Mouse (Mus musculus) spleen, adult 2 months (tissue): ENCODE data around the gene Lrmda. TPM values are rescaled to one million over a fixed set of nuclear protein-coding genes. Genes with fewer than 3 reads are reported as not detected.

Source experiments
- DNase-seq, 2 experiments: peaks; one replicate each; pipeline versions ENCODE4 v3.0.0 to v3.0.0-alpha.2; 2012 to 2021; ENCODE audit warnings: low spot score in 2 of 2, low read depth in 1 of 2
- H3K27ac ChIP-seq: fragments of 200-500 bp; 2 replicates; pipeline ENCODE4 v1.5.1; 2012; ENCODE audit warnings: low read length, inconsistent platforms; ENCODE audit not compliant: insufficient read depth
- H3K27me3 ChIP-seq: fragments of 200-500 bp; 2 replicates; pipeline ENCODE4 v1.6.1; 2012; ENCODE audit warnings: mild to moderate bottlenecking, moderate library complexity, low read length, inconsistent platforms; ENCODE audit not compliant: control insufficient read depth, insufficient read depth
- H3K36me3 ChIP-seq: fragments of 200-500 bp; 2 replicates; pipeline ENCODE4 v1.6.1; 2012; ENCODE audit warnings: mild to moderate bottlenecking, low read length, inconsistent platforms; ENCODE audit not compliant: control insufficient read depth, insufficient read depth
- H3K4me1 ChIP-seq: fragments of 200-500 bp; 2 replicates; pipeline ENCODE4 v1.6.1; 2011; ENCODE audit warnings: inconsistent platforms; ENCODE audit not compliant: control insufficient read depth, insufficient read depth, insufficient read length
- H3K4me3 ChIP-seq: fragments of 200-500 bp; 2 replicates; pipeline ENCODE4 v1.5.1; 2011; ENCODE audit warnings: mild to moderate bottlenecking, inconsistent platforms; ENCODE audit not compliant: insufficient read depth, insufficient read length; ENCODE audit errors: extremely low read depth
- CTCF ChIP-seq: fragments of 200-500 bp; IDR thresholded peaks from 2 replicates; pipeline ENCODE4 v1.5.1; 2011; ENCODE audit warnings: mild to moderate bottlenecking, inconsistent platforms; ENCODE audit not compliant: insufficient read depth, insufficient read length, insufficient replicate concordance; ENCODE audit errors: extremely low read depth
- POLR2A ChIP-seq: fragments of 200-500 bp; IDR thresholded peaks from 2 replicates; pipeline ENCODE4 v1.6.1; 2011; ENCODE audit warnings: low read depth, low read length, inconsistent platforms
- WGBS: fragments of 180-500 bp; shearing (Covaris S2); methylation state at CpG from one replicate; pipeline ENCODE4 v1.1.7; 2018; 5-methylcytosine and 5-hydroxymethylcytosine counted together
- polyA plus RNA-seq: library from polyadenylated mRNA; depleted of rRNA; stranded (reverse); fragments of >200 nt; gene quantifications from 2 replicates; pipeline ENCODE4 v1.2.3, GENCODE M21; 2012

Gene Lrmda
- polyA plus RNA-seq, 1 experiment: 0.37 TPM

DNA sequence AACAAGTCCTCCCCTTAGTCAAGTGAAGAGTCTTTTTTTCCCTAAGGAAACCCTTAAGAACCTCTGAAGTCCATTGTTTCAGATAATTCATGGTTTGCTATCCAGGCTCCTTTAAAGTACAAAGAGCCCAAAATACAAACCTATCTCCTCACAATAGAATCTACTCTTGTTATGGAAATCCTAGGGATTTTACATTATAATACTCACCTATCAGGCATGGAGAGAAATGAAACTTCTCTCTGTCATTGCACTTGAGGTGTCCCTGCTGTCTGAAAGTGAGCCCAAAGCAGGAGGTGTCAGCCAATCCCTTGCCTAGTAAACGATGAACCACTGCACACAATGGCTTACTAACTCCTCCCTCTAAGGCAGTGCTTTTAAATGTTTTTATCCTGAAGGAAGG, 39.2 kb downstream of the Lrmda start:
- Histone ChIP-seq H3K27ac (no peak overlapping the region), H3K4me3 (no peak overlapping the region), H3K27me3 (no peaks in the 10 kb centered on the region), H3K36me3 (no peaks in the 10 kb centered on the region), H3K4me1 (no peaks in the 10 kb centered on the region)
- TF ChIP-seq POLR2A: no peak
- no peak for TF ChIP-seq CTCF
- DNase-seq: no peak
- 69% methylated on average over 1 of the region's 1 CpGs for WGBS

- Histone ChIP-seq H3K36me3 (no peaks in the 10 kb centered on the region), H3K4me3 (no peak overlapping the region), H3K27me3 (no peaks in the 10 kb centered on the region), H3K4me1 (no peaks in the 10 kb centered on the region), H3K27ac (no peak overlapping the region)
- DNase-seq: no peak
- no peak for TF ChIP-seq POLR2A
- 82% methylated on average over 6 of the region's 6 CpGs for WGBS
Measured at GRCm38 (mm10) chr14:22059348-22059861, 39.9 kb downstream of the Lrmda start.

DNA sequence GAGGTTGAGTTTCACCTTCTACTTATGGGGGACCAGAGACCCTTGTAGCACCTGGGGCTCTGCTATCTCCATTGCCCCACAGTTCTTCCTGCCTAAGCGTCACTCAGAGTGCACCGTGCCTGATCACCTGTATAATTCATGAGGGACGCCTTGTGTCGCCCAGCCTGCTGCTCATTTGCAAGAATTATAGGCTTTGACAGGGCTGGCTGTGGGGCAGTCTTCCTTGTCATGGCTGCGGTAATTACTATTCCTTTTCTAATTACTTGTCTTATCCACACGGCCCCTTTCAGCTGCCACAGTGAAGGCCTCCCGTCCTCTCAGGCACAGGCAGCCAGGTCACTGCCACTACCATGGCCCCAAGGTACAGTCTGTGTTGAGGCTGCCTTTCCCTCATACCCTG, 41.3 kb downstream of the Lrmda start:
- no peak for TF ChIP-seq CTCF
- TF ChIP-seq POLR2A: no peak
- H3K4me3 ChIP-seq: no peak overlapping the region
- H3K27me3 ChIP-seq: no peaks in the 10 kb centered on the region
- WGBS: 95% methylated on average over 7 of the region's 7 CpGs
- DNase-seq: no peak
- no peaks in the 10 kb centered on the region for H3K4me1 ChIP-seq
- H3K36me3 ChIP-seq: no peaks in the 10 kb centered on the region
- H3K27ac ChIP-seq: no peak overlapping the region

DNA sequence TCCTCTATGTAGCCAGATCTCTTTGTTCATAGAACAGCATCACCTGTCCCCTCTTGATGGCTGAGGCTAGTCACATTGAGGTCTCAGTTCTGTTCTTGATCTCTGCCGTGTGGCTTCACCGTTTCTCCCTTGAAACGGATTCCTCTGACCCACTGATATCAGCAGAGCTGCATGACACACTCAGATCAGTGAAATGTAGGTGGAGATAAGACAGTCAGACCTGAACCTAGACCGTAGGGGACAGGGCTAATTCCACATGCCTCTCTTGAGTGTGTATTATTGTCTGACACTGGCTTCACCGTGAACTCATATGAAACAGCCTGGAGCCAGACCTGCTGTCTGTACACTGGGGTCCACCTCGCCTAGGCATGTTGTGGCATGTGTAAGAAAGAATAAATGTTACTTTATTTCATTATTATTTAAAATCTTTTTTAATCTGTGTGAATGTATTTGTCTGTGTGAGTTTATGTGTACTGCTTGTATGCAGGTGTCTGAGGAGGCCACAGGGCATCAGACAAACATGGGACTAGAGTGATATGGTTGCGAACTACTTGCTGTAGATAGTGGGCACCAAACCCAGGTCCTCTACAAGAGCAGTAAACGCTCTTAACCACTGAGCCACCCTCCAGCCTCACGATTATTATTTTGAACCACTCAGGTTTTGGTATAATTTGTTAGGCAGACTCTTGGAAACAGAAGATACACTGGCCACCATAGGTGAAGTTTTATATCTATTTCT, 42.8 kb downstream of the Lrmda start:
- H3K4me3 ChIP-seq: no peak overlapping the region
- H3K4me1 ChIP-seq: no peaks in the 10 kb centered on the region
- WGBS: 85% methylated on average over 9 of the region's 9 CpGs
- DNase-seq: no peak
- no peaks in the 10 kb centered on the region for H3K27me3 ChIP-seq
- H3K36me3 ChIP-seq: no peaks in the 10 kb centered on the region
- no peak overlapping the region for H3K27ac ChIP-seq
- no peak for TF ChIP-seq CTCF
- TF ChIP-seq POLR2A: no peak

GRCm38 (mm10) chr14:22069169-22069568, 49.7 kb downstream of the Lrmda start:
- TF ChIP-seq CTCF (no peak), POLR2A (no peak)
- H3K27me3 ChIP-seq: no peaks in the 10 kb centered on the region
- 87% methylated on average over 2 of the region's 2 CpGs for WGBS
- no peak for DNase-seq
- no peak overlapping the region for H3K27ac ChIP-seq
- no peak overlapping the region for H3K4me3 ChIP-seq
- H3K36me3 ChIP-seq: no peaks in the 10 kb centered on the region
- H3K4me1 ChIP-seq: no peaks in the 10 kb centered on the region

- Histone ChIP-seq H3K27me3 (no peaks in the 10 kb centered on the region), H3K36me3 (no peaks in the 10 kb centered on the region), H3K4me1 (no peaks in the 10 kb centered on the region), H3K27ac (no peak overlapping the region), H3K4me3 (no peak overlapping the region)
- WGBS: 90% methylated on average over 5 of the region's 5 CpGs
- no peak for TF ChIP-seq CTCF
- TF ChIP-seq POLR2A: no peak
- DNase-seq: no peak
Measured at GRCm38 (mm10) chr14:22073385-22073784, 53.9 kb downstream of the Lrmda start.

DNA sequence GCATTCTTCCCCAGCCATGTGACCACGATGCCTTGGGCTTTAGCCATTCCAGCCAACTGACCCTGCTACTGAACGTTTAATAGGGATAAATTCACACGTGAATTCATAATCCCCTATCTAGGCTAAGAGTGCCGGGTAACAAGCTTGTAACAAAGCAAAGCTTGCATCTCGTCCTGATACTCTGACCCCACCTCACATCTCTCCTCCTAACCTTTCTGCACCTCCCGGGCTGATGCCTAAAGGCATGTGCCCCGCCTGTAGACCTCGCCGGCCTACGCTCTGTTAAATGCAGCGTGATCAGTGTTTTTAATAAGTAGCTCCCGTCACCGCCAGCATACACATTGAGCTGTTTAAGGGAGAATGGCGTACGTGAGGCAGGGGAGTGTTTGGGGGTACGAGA, 54.7 kb downstream of the Lrmda start:
- no peak overlapping the region for H3K4me3 ChIP-seq
- no peaks in the 10 kb centered on the region for H3K4me1 ChIP-seq
- no peak overlapping the region for H3K27ac ChIP-seq
- no peak for DNase-seq
- 91% methylated on average over 16 of the region's 16 CpGs for WGBS
- TF ChIP-seq CTCF (no peak), POLR2A (no peak)
- H3K27me3 ChIP-seq: no peaks in the 10 kb centered on the region
- no peaks in the 10 kb centered on the region for H3K36me3 ChIP-seq
